Mouse (Mus musculus): ENCODE measurements around the gene Robo1.

Robo1 gene

GRCm38 (mm10) chr16:72721713-72722481 is 413.8 kb downstream of the Robo1 start:
- in situ Hi-C loops (cut with MboI, MseI), result no loop called here

- in situ Hi-C loops (cut with MboI, MseI), result no loop called here
Observed at GRCm38 (mm10) chr16:72734234-72734633, 426.1 kb downstream of the Robo1 start.

- in situ Hi-C loops (cut with MboI, MseI), result no loop called here
Observed at GRCm38 (mm10) chr16:72735175-72735574, 427.1 kb downstream of the Robo1 start.

GRCm38 (mm10) chr16:72735588-72735987 is 427.5 kb downstream of the Robo1 start:
- in situ Hi-C loops (cut with MboI, MseI), result no loop called here

- in situ Hi-C loops (cut with MboI, MseI), result no loop called here
Observed at GRCm38 (mm10) chr16:72737154-72737553, 429.0 kb downstream of the Robo1 start.

- in situ Hi-C loops (cut with MboI, MseI), result no loop called here
Observed at GRCm38 (mm10) chr16:72740218-72740617, 432.1 kb downstream of the Robo1 start.

GRCm38 (mm10) chr16:72747696-72748095 is 439.6 kb downstream of the Robo1 start:
- in situ Hi-C loops (cut with MboI, MseI), result no loop called here

GRCm38 (mm10) chr16:72765128-72765913 is 457.2 kb downstream of the Robo1 start:
- in situ Hi-C loops (cut with MboI, MseI), result no loop called here

- in situ Hi-C loops (cut with MboI, MseI), result no loop called here
Observed at GRCm38 (mm10) chr16:72769214-72769834, 461.2 kb downstream of the Robo1 start.

GRCm38 (mm10) chr16:72772348-72772747 is 464.2 kb downstream of the Robo1 start:
- in situ Hi-C loops (cut with MboI, MseI), result no loop called here

- in situ Hi-C loops (cut with MboI, MseI), result no loop called here
Observed at GRCm38 (mm10) chr16:72773034-72773433, 464.9 kb downstream of the Robo1 start.

- in situ Hi-C loops (cut with MboI, MseI), result no loop called here
Observed at GRCm38 (mm10) chr16:72778520-72778919, 470.4 kb downstream of the Robo1 start.

- in situ Hi-C loops (cut with MboI, MseI), result loop anchor here in 1 of 2 experiments (10.0 kb wide), 1 partner anchor 807 kb away; no protein-coding TSS in a partner anchor
Observed at GRCm38 (mm10) chr16:72782171-72782570, 474.1 kb downstream of the Robo1 start.

GRCm38 (mm10) chr16:72786079-72786478 is 478.0 kb downstream of the Robo1 start:
- in situ Hi-C loops (cut with MboI, MseI), result loop anchor here in 1 of 2 experiments (10.0 kb wide), 1 partner anchor 811 kb away; no protein-coding TSS in a partner anchor

GRCm38 (mm10) chr16:72786636-72787035 is 478.5 kb downstream of the Robo1 start:
- in situ Hi-C loops (cut with MboI, MseI), result loop anchor here in 1 of 2 experiments (10.0 kb wide), 1 partner anchor 812 kb away; no protein-coding TSS in a partner anchor

GRCm38 (mm10) chr16:72788017-72788416 is 479.9 kb downstream of the Robo1 start:
- in situ Hi-C loops (cut with MboI, MseI), result loop anchor here in 1 of 2 experiments (10.0 kb wide), 1 partner anchor 813 kb away; no protein-coding TSS in a partner anchor

- in situ Hi-C loops (cut with MboI, MseI), result no loop called here
Observed at GRCm38 (mm10) chr16:72791181-72791705, 483.1 kb downstream of the Robo1 start.

- in situ Hi-C loops (cut with MboI, MseI), result no loop called here
Observed at GRCm38 (mm10) chr16:72794692-72795378, 486.7 kb downstream of the Robo1 start.

GRCm38 (mm10) chr16:72795379-72795712 is 487.2 kb downstream of the Robo1 start:
- in situ Hi-C loops (cut with MboI, MseI), result no loop called here

GRCm38 (mm10) chr16:72798405-72798949 is 490.4 kb downstream of the Robo1 start:
- in situ Hi-C loops (cut with MboI, MseI), result no loop called here
